Mouse (Mus musculus) stomach, embryonic 14.5 days (tissue): ENCODE data around the gene Adh1. TPM values are rescaled to one million over a fixed set of nuclear protein-coding genes. Genes with fewer than 3 reads are reported as not detected.

ENCODE experiments used
- ATAC-seq: fragments of 200-750 bp; cut with Nextera tagmentation; 2 replicates; pipeline ENCODE4 v1.8.0; 2017; ENCODE audit warnings: low read depth, moderate TSS enrichment; ENCODE audit not compliant: insufficient number of reproducible peaks, insufficient read depth, low FRiP score
- H3K27ac ChIP-seq: fragments of 300-500 bp; sonication (generic); 2 replicates; pipeline ENCODE4 v1.5.1; 2014; ENCODE audit warnings: mild to moderate bottlenecking, low read length, moderate library complexity, mixed read lengths
- H3K27me3 ChIP-seq: fragments of 300-500 bp; sonication (generic); 2 replicates; pipeline ENCODE4 v1.6.1; 2014; ENCODE audit warnings: low read length, control low read depth, mixed read lengths; ENCODE audit not compliant: control insufficient read depth, insufficient read depth
- H3K36me3 ChIP-seq: fragments of 300-500 bp; sonication (generic); 2 replicates; pipeline ENCODE4 v1.6.1; 2014; ENCODE audit warnings: mild to moderate bottlenecking, control low read depth, low read length, moderate library complexity, mixed read lengths; ENCODE audit not compliant: control insufficient read depth, insufficient read depth
- H3K4me1 ChIP-seq: fragments of 300-500 bp; sonication (generic); 2 replicates; pipeline ENCODE4 v1.6.1; 2014; ENCODE audit warnings: low read length, control low read depth, mixed read lengths; ENCODE audit not compliant: control insufficient read depth, insufficient read depth
- H3K4me2 ChIP-seq: fragments of 300-500 bp; sonication (generic); replicated peaks from 2 replicates; pipeline ENCODE4 v1.6.1; 2014; ENCODE audit warnings: low read depth, low read length, control low read depth
- H3K4me3 ChIP-seq: fragments of 300-500 bp; sonication (generic); 2 replicates; pipeline ENCODE4 v1.5.1; 2014; ENCODE audit warnings: low read depth, low read length, control low read depth
- H3K9ac ChIP-seq: fragments of 300-500 bp; sonication (generic); replicated peaks from 2 replicates; pipeline ENCODE4 v1.6.1; 2014; ENCODE audit warnings: low read depth, mild to moderate bottlenecking, control low read depth, low read length, moderate library complexity, mixed read lengths
- H3K9me3 ChIP-seq: fragments of 300-500 bp; sonication (generic); 2 replicates; pipeline ENCODE4 v1.6.1; 2016; ENCODE audit warnings: low read depth, low read length, control low read depth; ENCODE audit not compliant: control insufficient read depth
- WGBS: fragments of 180-500 bp; shearing (Covaris S2); extraction: QIAGEN DNeasy Blood & Tissue Kit; methylation state at CpG from one replicate; pipeline ENCODE4 v1.1.7; 2014; 5-methylcytosine and 5-hydroxymethylcytosine counted together
- polyA plus RNA-seq: library from polyadenylated mRNA; unstranded; fragments of >200 nt; fragmentation: Nextera tagmentation; extraction: Ambion mirVana; gene quantifications from 2 replicates; pipeline ENCODE4 v1.2.1, GENCODE M21; 2014

The Adh1 gene
- polyA plus RNA-seq, 1 experiment from 2014 or later, result 9.9 TPM

- Histone ChIP-seq H3K27me3 (no peaks in the 10 kb centered on the region), H3K36me3 (no peaks in the 10 kb centered on the region), H3K4me1 (no peaks in the 10 kb centered on the region), H3K27ac (no peak overlapping the region), H3K9me3 (no peaks in the 10 kb centered on the region), H3K4me3 (no peak overlapping the region), H3K4me2 (no peak overlapping the region), H3K9ac (no peak overlapping the region)
- 73% methylated on average over 7 of the region's 7 CpGs for WGBS
- ATAC-seq, result no peak
Measured at GRCm38 (mm10) chr3:138244338-138244874, 16.4 kb upstream of the Adh1 start.

GRCm38 (mm10) chr3:138246511-138247020 lies 14.2 kb upstream of the Adh1 start:
- ATAC-seq, result no peak
- Histone ChIP-seq H3K9ac (no peak overlapping the region), H3K27me3 (no peaks in the 10 kb centered on the region), H3K4me3 (no peak overlapping the region), H3K27ac (no peak overlapping the region), H3K36me3 (no peaks in the 10 kb centered on the region), H3K4me2 (no peak overlapping the region), H3K9me3 (no peaks in the 10 kb centered on the region), H3K4me1 (no peaks in the 10 kb centered on the region)

- 79% methylated on average over 4 of the region's 4 CpGs for WGBS
- H3K9ac ChIP-seq, result no peak overlapping the region
- ATAC-seq, result no peak
- no peak overlapping the region for H3K4me2 ChIP-seq
- no peak overlapping the region for H3K27ac ChIP-seq
- no peaks in the 10 kb centered on the region for H3K36me3 ChIP-seq
- no peaks in the 10 kb centered on the region for H3K27me3 ChIP-seq
- H3K4me3 ChIP-seq, result no peak overlapping the region
- no peaks in the 10 kb centered on the region for H3K4me1 ChIP-seq
- no peaks in the 10 kb centered on the region for H3K9me3 ChIP-seq
Measured at GRCm38 (mm10) chr3:138247241-138247640, 13.6 kb upstream of the Adh1 start.

GRCm38 (mm10) chr3:138248011-138248410 lies 12.8 kb upstream of the Adh1 start:
- Histone ChIP-seq H3K4me2 (no peak overlapping the region), H3K9me3 (no peaks in the 10 kb centered on the region), H3K36me3 (no peaks in the 10 kb centered on the region), H3K4me3 (no peak overlapping the region), H3K27me3 (no peaks in the 10 kb centered on the region), H3K9ac (no peak overlapping the region), H3K27ac (no peak overlapping the region), H3K4me1 (no peaks in the 10 kb centered on the region)
- 82% methylated on average over 7 of the region's 7 CpGs for WGBS
- 0 out of 2 replicates have a peak, but pooled peaks have one; percentile 56 for ATAC-seq

GRCm38 (mm10) chr3:138248746-138249145 lies 12.0 kb upstream of the Adh1 start:
- Histone ChIP-seq H3K27me3 (no peaks in the 10 kb centered on the region), H3K4me1 (no peaks in the 10 kb centered on the region), H3K4me3 (no peak overlapping the region), H3K9me3 (no peaks in the 10 kb centered on the region), H3K4me2 (no peak overlapping the region), H3K27ac (no peak overlapping the region), H3K36me3 (no peaks in the 10 kb centered on the region), H3K9ac (no peak overlapping the region)
- ATAC-seq, result no peak
- WGBS, result 86% methylated on average over 8 of the region's 8 CpGs

- no peak overlapping the region for H3K9ac ChIP-seq
- WGBS, result 82% methylated on average over 6 of the region's 6 CpGs
- no peak for ATAC-seq
- no peak overlapping the region for H3K4me2 ChIP-seq
- no peaks in the 10 kb centered on the region for H3K36me3 ChIP-seq
- no peaks in the 10 kb centered on the region for H3K9me3 ChIP-seq
- H3K4me1 ChIP-seq, result no peaks in the 10 kb centered on the region
- no peak overlapping the region for H3K4me3 ChIP-seq
- H3K27me3 ChIP-seq, result no peaks in the 10 kb centered on the region
- no peak overlapping the region for H3K27ac ChIP-seq
Measured at GRCm38 (mm10) chr3:138251156-138251555, 9.6 kb upstream of the Adh1 start.

- H3K9ac ChIP-seq, result no peak overlapping the region
- H3K27me3 ChIP-seq, result no peaks in the 10 kb centered on the region
- H3K27ac ChIP-seq, result no peak overlapping the region
- WGBS, result 63% methylated on average over 5 of the region's 5 CpGs
- no peak overlapping the region for H3K4me3 ChIP-seq
- no peaks in the 10 kb centered on the region for H3K4me1 ChIP-seq
- no peak for ATAC-seq
- H3K4me2 ChIP-seq, result no peak overlapping the region
- H3K36me3 ChIP-seq, result no peaks in the 10 kb centered on the region
- no peaks in the 10 kb centered on the region for H3K9me3 ChIP-seq
Measured at GRCm38 (mm10) chr3:138254205-138254604, 6.6 kb upstream of the Adh1 start.

- no peaks in the 10 kb centered on the region for H3K27me3 ChIP-seq
- no peak overlapping the region for H3K4me3 ChIP-seq
- no peaks in the 10 kb centered on the region for H3K4me1 ChIP-seq
- no peaks in the 10 kb centered on the region for H3K9me3 ChIP-seq
- WGBS, result 36% methylated on average over 3 of the region's 3 CpGs
- ATAC-seq, result no peak
- no peak overlapping the region for H3K9ac ChIP-seq
- H3K27ac ChIP-seq, result no peak overlapping the region
- H3K36me3 ChIP-seq, result no peaks in the 10 kb centered on the region
- H3K4me2 ChIP-seq, result no peak overlapping the region
Measured at GRCm38 (mm10) chr3:138255366-138255765, 5.4 kb upstream of the Adh1 start.
